Mouse (Mus musculus): Measurements from ENCODE around the gene Drd5. TPM values are rescaled to one million over a fixed set of nuclear protein-coding genes. Genes with fewer than 3 reads are reported as not detected.

The Drd5 gene
- 2.4 TPM in 2 replicates for polyA plus RNA-seq (2015; fragmentation: Nextera tagmentation; extraction: Ambion mirVana)

GRCm38 (mm10) chr5:38318966-38319786 is at the start of gene Drd5:
TSS of gene Drd5 (plus strand) at chr5:38319367.

GRCm38 (mm10) chr5:38275771-38276170 is 43.4 kb upstream of the Drd5 start, which contains the start of gene Otop1:
TSS of gene Otop1 (plus strand) at chr5:38275972.

Other genes with a start within 250 kb of the Drd5 start
- 1,354 and 1,565 TPM in 2 replicates for gene Nsg1, start 159.5 kb upstream of the Drd5 start, polyA plus RNA-seq (2015; fragmentation: Nextera tagmentation; extraction: Ambion mirVana)
- 11.6 and 12.1 TPM in 2 replicates for gene Zbtb49, start 98.9 kb upstream of the Drd5 start, polyA plus RNA-seq (2015; fragmentation: Nextera tagmentation; extraction: Ambion mirVana)
- gene Lyar, start 98.9 kb upstream of the Drd5 start, polyA plus RNA-seq (2015; fragmentation: Nextera tagmentation; extraction: Ambion mirVana) = 40.4 and 45.2 TPM in 2 replicates
- gene Tmem128, start 59.2 kb upstream of the Drd5 start, polyA plus RNA-seq (2015; fragmentation: Nextera tagmentation; extraction: Ambion mirVana) = 113 and 121 TPM in 2 replicates
- gene Otop1, start 43.4 kb upstream of the Drd5 start, polyA plus RNA-seq (2015; fragmentation: Nextera tagmentation; extraction: Ambion mirVana) = 0.12 TPM in 1 of 2 replicates, not detected in the other
- gene Slc2a9, start 183.8 kb downstream of the Drd5 start, polyA plus RNA-seq (2015; fragmentation: Nextera tagmentation; extraction: Ambion mirVana) = 0.41 and 0.82 TPM in 2 replicates
- 177 and 191 TPM in 2 replicates for gene Wdr1, start 243.9 kb downstream of the Drd5 start, polyA plus RNA-seq (2015; fragmentation: Nextera tagmentation; extraction: Ambion mirVana)